14 mouse cellular contexts compared by ENCODE assay signal in the genomic region with DNA sequence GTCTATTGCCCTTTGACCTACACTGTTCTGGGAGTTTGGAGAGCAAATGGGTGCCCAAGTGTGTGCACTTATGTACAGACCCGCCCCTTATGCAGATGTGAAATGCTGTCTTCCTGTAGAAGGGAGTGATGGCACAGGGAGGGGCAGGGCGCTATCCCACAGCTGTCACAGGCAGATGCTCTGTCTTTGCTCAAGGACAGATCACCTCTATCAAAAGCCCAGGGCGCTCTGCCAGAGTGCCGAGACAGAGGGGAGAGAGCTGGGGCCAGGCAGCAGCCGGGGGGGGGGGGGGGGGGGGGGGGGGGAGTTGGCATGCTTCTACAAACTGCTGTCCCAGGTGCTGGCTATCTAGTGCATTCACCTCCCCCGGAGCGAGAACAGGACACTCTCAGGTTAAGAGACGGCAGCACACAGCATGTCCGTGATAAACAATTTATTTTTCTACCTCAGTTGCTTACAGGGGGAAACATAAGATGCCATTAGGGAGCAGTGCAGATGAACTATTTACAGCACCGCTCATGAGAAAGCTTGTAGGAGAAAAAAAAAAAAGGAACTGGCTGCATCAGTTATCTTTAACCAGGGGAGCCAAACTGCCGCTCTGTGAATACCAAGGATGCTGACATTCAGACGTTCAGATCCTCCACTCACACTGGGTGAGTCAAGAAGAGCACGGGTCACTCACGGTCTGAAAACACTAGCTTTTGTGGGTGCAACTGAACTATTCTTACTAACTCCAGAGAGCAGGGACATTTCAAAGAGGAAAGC.
DNase-seq lines count a peak whose midpoint lies in the region; ATAC-seq and TF ChIP-seq lines count a peak whose summit lies in the region.
"Had no signal": no experiment of that assay in that cellular context is flagged by ENCODE, and none has a peak within 500 bp of the region (broad histone marks: within the 10 kb centered on the region; RNA-seq: fewer than 3 reads in every experiment).

No protein-coding gene starts in this region.

- no peak overlapping the region for H3K4me2 ChIP-seq in liver, postnatal 0 days (ENCODE audit: low read depth, low read length)
- H3K4me2 ChIP-seq in heart, embryonic 15.5 days, result 0 out of 2 replicates have a peak overlapping the region, but pooled peaks have one; percentile 24
- H3K4me2 ChIP-seq in midbrain, embryonic 11.5 days, result no peak overlapping the region
- H3K4me2 ChIP-seq: embryonic facial prominence, embryonic 12.5 days had no signal

- H3K4me3 ChIP-seq in liver, postnatal 0 days (ENCODE audit: low read depth, low read length), result no peak overlapping the region
- H3K4me3 ChIP-seq in heart, embryonic 15.5 days, result no peak overlapping the region
- H3K4me3 ChIP-seq in midbrain, embryonic 11.5 days (ENCODE audit: low read depth, low read length), result no peak overlapping the region
- H3K4me3 ChIP-seq: embryonic facial prominence, embryonic 12.5 days; left cerebral cortex, adult 2 months had no signal

- no peaks in the 10 kb centered on the region for H3K27me3 ChIP-seq in liver, postnatal 0 days (ENCODE audit: insufficient read depth, low read length)
- H3K27me3 ChIP-seq in heart, embryonic 15.5 days, result no peaks in the 10 kb centered on the region
- no peaks in the 10 kb centered on the region for H3K27me3 ChIP-seq in midbrain, embryonic 11.5 days (ENCODE audit: control insufficient read depth, insufficient read depth, low read length)
- H3K27me3 ChIP-seq: embryonic facial prominence, embryonic 12.5 days; Patski had no signal

- peak; percentile 33; the same call in 1 of the 2 replicates for ATAC-seq in liver, postnatal 0 days
- ATAC-seq in heart, embryonic 15.5 days (replicated peaks; ENCODE audit: insufficient number of reproducible peaks, insufficient read depth, low FRiP score, low read depth), result peak; percentile 66; the same call in 1 of the 2 replicates
- ATAC-seq in midbrain, embryonic 11.5 days (ENCODE audit: low FRiP score), result 0 out of 2 replicates have a peak, but pooled peaks have one; percentile 25
- ATAC-seq in activated CD4-positive, CD25-positive, alpha-beta regulatory T cell, adult 4 months, result no peak
- ATAC-seq: Patski had no signal

- peaks cover 2% of the 10 kb centered on the region for H3K4me1 ChIP-seq in liver, postnatal 0 days (ENCODE audit: insufficient read depth)
- peaks cover 58% of the 10 kb centered on the region for H3K4me1 ChIP-seq in heart, embryonic 15.5 days (replicated peaks)
- H3K4me1 ChIP-seq in midbrain, embryonic 11.5 days (ENCODE audit: control insufficient read depth, insufficient read depth, low read length), result peaks cover 35% of the 10 kb centered on the region
- H3K4me1 ChIP-seq: embryonic facial prominence, embryonic 12.5 days had no signal

- H3K36me3 ChIP-seq in liver, postnatal 0 days (replicated peaks; ENCODE audit: insufficient read depth, low read length), result peaks cover 2% of the 10 kb centered on the region; the same call in 1 of the 2 replicates
- no peaks in the 10 kb centered on the region for H3K36me3 ChIP-seq in heart, embryonic 15.5 days
- H3K36me3 ChIP-seq in midbrain, embryonic 11.5 days (ENCODE audit: control insufficient read depth, insufficient read depth, low read length), result peaks cover 3% of the 10 kb centered on the region; the same call in 1 of the 2 replicates

- H3K27ac ChIP-seq in liver, postnatal 0 days (ENCODE audit: low read depth), result no peak overlapping the region
- peak overlapping the region; percentile 76 for H3K27ac ChIP-seq in heart, embryonic 15.5 days
- no peak overlapping the region; the same call in 1 of the 2 replicates for H3K27ac ChIP-seq in midbrain, embryonic 11.5 days (ENCODE audit: low read depth, low read length)
- H3K27ac ChIP-seq: embryonic facial prominence, embryonic 12.5 days; left cerebral cortex, adult 2 months; liver, embryonic 14.5 days had no signal

- WGBS in liver, postnatal 0 days (ENCODE audit: insufficient replicate concordance), result 70% methylated on average over 11 of the region's 14 CpGs
- 28% methylated on average over 11 of the region's 14 CpGs for WGBS in heart, embryonic 15.5 days
- 77% methylated on average over 12 of the region's 14 CpGs for WGBS in midbrain, embryonic 11.5 days

- TF ChIP-seq EP300 in liver, postnatal 0 days (IDR thresholded peaks at IDR 0.05; ENCODE audit: low read depth), result no peak

- H3K9me3 ChIP-seq in liver, postnatal 0 days (ENCODE audit: low read length), result no peaks in the 10 kb centered on the region
- no peaks in the 10 kb centered on the region for H3K9me3 ChIP-seq in heart, embryonic 15.5 days (replicated peaks)
- H3K9me3 ChIP-seq in midbrain, embryonic 11.5 days (ENCODE audit: control insufficient read depth, low read length), result no peaks in the 10 kb centered on the region
- H3K9me3 ChIP-seq: embryonic facial prominence, embryonic 12.5 days had no signal

- H3K9ac ChIP-seq in liver, postnatal 0 days (replicated peaks), result no peak overlapping the region
- no peak overlapping the region for H3K9ac ChIP-seq in heart, embryonic 15.5 days
- H3K9ac ChIP-seq in midbrain, embryonic 11.5 days (ENCODE audit: low read length), result no peak overlapping the region
- H3K9ac ChIP-seq: embryonic facial prominence, embryonic 12.5 days; liver, embryonic 14.5 days had no signal

- no peak for DNase-seq in liver, postnatal 0 days
- no peak for DNase-seq in liver
- DNase-seq in adrenal gland, postnatal 14 days, result peak; percentile 72
- no peak for DNase-seq in midbrain, embryonic 11.5 days (ENCODE audit: low spot score, missing footprints)
- no peak for DNase-seq in layer of hippocampus, adult 9-11 months
- no peak for DNase-seq in spleen, adult 18-20 months
- DNase-seq: cerebellum, adult 18-20 months; kidney, adult 9 months had no signal

- TF ChIP-seq CTCF in liver, postnatal 0 days (IDR thresholded peaks at IDR 0.05; ENCODE audit: low read depth), result no peak
